Mouse (Mus musculus) midbrain, embryonic 15.5 days (tissue): ENCODE measurements at regions not wholly inside any gene's neighbourhood (a gene's known extent, or its start where the extent isn't known, plus 50 kb on each side); places are given as distances from the start of the nearest gene placed in this dataset.
A peak's percentile ranks its signal among the peaks of the same experiment; 100 is the strongest.
"Not testable (repeated sequence)": the region's sequence is repeated elsewhere in the genome, so short reads cannot be mapped to it uniquely, and the experiment has no call there.

Experiments
- ATAC-seq: fragments of 200-750 bp; cut with Nextera tagmentation; replicated peaks from 2 replicates; pipeline ENCODE4 v1.8.0; 2017; ENCODE audit warnings: moderate TSS enrichment
- H3K27ac ChIP-seq: fragments of 300-500 bp; sonication (generic); 2 replicates; pipeline ENCODE4 v1.5.1; 2015; ENCODE audit warnings: mild to moderate bottlenecking, inconsistent platforms
- H3K27me3 ChIP-seq: fragments of 300-500 bp; sonication (generic); replicated peaks from 2 replicates; pipeline ENCODE4 v1.6.1; 2015; ENCODE audit warnings: inconsistent platforms
- H3K36me3 ChIP-seq: fragments of 300-500 bp; sonication (generic); replicated peaks from 2 replicates; pipeline ENCODE4 v1.6.1; 2015; ENCODE audit warnings: inconsistent platforms
- H3K4me1 ChIP-seq: fragments of 300-500 bp; sonication (generic); 2 replicates; pipeline ENCODE4 v1.6.1; 2015; ENCODE audit warnings: inconsistent platforms
- H3K4me2 ChIP-seq: fragments of 300-500 bp; sonication (generic); 2 replicates; pipeline ENCODE4 v1.6.1; 2015; ENCODE audit warnings: inconsistent platforms, mild to moderate bottlenecking, moderate library complexity
- H3K4me3 ChIP-seq: fragments of 300-500 bp; sonication (generic); 2 replicates; pipeline ENCODE4 v1.5.1; 2015; ENCODE audit warnings: mild to moderate bottlenecking, inconsistent platforms
- H3K9ac ChIP-seq: fragments of 300-500 bp; sonication (generic); 2 replicates; pipeline ENCODE4 v1.6.1; 2015; ENCODE audit warnings: mild to moderate bottlenecking, inconsistent platforms
- H3K9me3 ChIP-seq: fragments of 300-500 bp; sonication (generic); 2 replicates; pipeline ENCODE4 v1.6.1; 2016; ENCODE audit warnings: inconsistent platforms
- WGBS: fragments of 180-500 bp; shearing (Covaris S2); methylation state at CpG from one replicate; pipeline ENCODE4 v1.1.7; 2015; ENCODE audit warnings: mixed read lengths; 5-methylcytosine and 5-hydroxymethylcytosine counted together

GRCm38 (mm10) chr17:79536549-79536948, 75.1 kb upstream of the Rmdn2 start:
- WGBS: 79% methylated on average over 4 of the region's 4 CpGs
- Histone ChIP-seq H3K27ac (no peak overlapping the region), H3K4me2 (no peak overlapping the region), H3K9me3 (no peaks in the 10 kb centered on the region), H3K9ac (no peak overlapping the region), H3K27me3 (no peaks in the 10 kb centered on the region), H3K36me3 (no peaks in the 10 kb centered on the region), H3K4me1 (no peaks in the 10 kb centered on the region), H3K4me3 (no peak overlapping the region)
- no peak for ATAC-seq

GRCm38 (mm10) chr17:79538789-79539188, 72.9 kb upstream of the Rmdn2 start:
- Histone ChIP-seq H3K36me3 (no peaks in the 10 kb centered on the region), H3K9ac (no peak overlapping the region), H3K9me3 (no peaks in the 10 kb centered on the region), H3K4me2 (no peak overlapping the region), H3K4me1 (no peaks in the 10 kb centered on the region), H3K27ac (no peak overlapping the region), H3K27me3 (no peaks in the 10 kb centered on the region), H3K4me3 (no peak overlapping the region)
- ATAC-seq: no peak
- 86% methylated on average over 4 of the region's 4 CpGs for whole genome bisulfite sequencing

- no peaks in the 10 kb centered on the region for H3K9me3 ChIP-seq
- no peak for ATAC-seq
- no peaks in the 10 kb centered on the region for H3K36me3 ChIP-seq
- no peak overlapping the region for H3K4me2 ChIP-seq
- H3K4me3 ChIP-seq: no peak overlapping the region
- H3K27me3 ChIP-seq: no peaks in the 10 kb centered on the region
- no peaks in the 10 kb centered on the region for H3K4me1 ChIP-seq
- H3K9ac ChIP-seq: no peak overlapping the region
- WGBS: 92% methylated on average over 1 of the region's 1 CpGs
- H3K27ac ChIP-seq: no peak overlapping the region
Observed at GRCm38 (mm10) chr17:79540038-79540437, 71.6 kb upstream of the Rmdn2 start.

GRCm38 (mm10) chr17:79540511-79540910, 71.2 kb upstream of the Rmdn2 start:
- Histone ChIP-seq H3K27ac (no peak overlapping the region), H3K4me2 (no peak overlapping the region), H3K9ac (no peak overlapping the region), H3K36me3 (no peaks in the 10 kb centered on the region), H3K27me3 (no peaks in the 10 kb centered on the region), H3K9me3 (no peaks in the 10 kb centered on the region), H3K4me1 (no peaks in the 10 kb centered on the region), H3K4me3 (no peak overlapping the region)
- no peak for ATAC-seq
- 91% methylated on average over 2 of the region's 2 CpGs for WGBS

GRCm38 (mm10) chr17:79543907-79544522, 67.6 kb upstream of the Rmdn2 start:
- 67% methylated on average over 7 of the region's 7 CpGs for WGBS

GRCm38 (mm10) chr17:79545878-79546277, 65.8 kb upstream of the Rmdn2 start:
- Histone ChIP-seq H3K27ac (no peak overlapping the region), H3K4me3 (no peak overlapping the region), H3K36me3 (no peaks in the 10 kb centered on the region), H3K4me2 (no peak overlapping the region), H3K4me1 (no peaks in the 10 kb centered on the region), H3K27me3 (no peaks in the 10 kb centered on the region), H3K9me3 (no peaks in the 10 kb centered on the region), H3K9ac (no peak overlapping the region)
- no peak for ATAC-seq
- 93% methylated on average over 2 of the region's 2 CpGs for WGBS

More at GRCm38 (mm10) chr17:79543907-79544522, 67.6 kb upstream of the Rmdn2 start:
- peak; percentile 65; the same call in 1 of the 2 replicates for ATAC-seq
- H3K4me1 ChIP-seq: no peaks in the 10 kb centered on the region
- no peak overlapping the region for H3K4me3 ChIP-seq
- no peak overlapping the region for H3K4me2 ChIP-seq
- no peak overlapping the region; the same call in 1 of the 2 replicates for H3K27ac ChIP-seq
- H3K27me3 ChIP-seq: no peaks in the 10 kb centered on the region
- no peaks in the 10 kb centered on the region for H3K9me3 ChIP-seq
- H3K9ac ChIP-seq: no peak overlapping the region
- H3K36me3 ChIP-seq: no peaks in the 10 kb centered on the region

- H3K4me1 ChIP-seq: no peaks in the 10 kb centered on the region
- H3K4me2 ChIP-seq: no peak overlapping the region
- no peak overlapping the region for H3K4me3 ChIP-seq
- H3K9ac ChIP-seq: no peak overlapping the region
- 61% methylated on average over 2 of the region's 2 CpGs for WGBS
- H3K27me3 ChIP-seq: no peaks in the 10 kb centered on the region
- no peaks in the 10 kb centered on the region for H3K9me3 ChIP-seq
- H3K27ac ChIP-seq: no peak overlapping the region
- H3K36me3 ChIP-seq: no peaks in the 10 kb centered on the region
- peak; percentile 63; the same call in 1 of the 2 replicates for ATAC-seq
Observed at GRCm38 (mm10) chr17:79547075-79547474, 64.6 kb upstream of the Rmdn2 start.

- H3K4me2 ChIP-seq: no peak overlapping the region
- no peak for ATAC-seq
Observed at GRCm38 (mm10) chr17:79547524-79547923, 64.1 kb upstream of the Rmdn2 start.

GRCm38 (mm10) chr17:79550409-79550808, 61.3 kb upstream of the Rmdn2 start:
- ATAC-seq: peak; percentile 70; the same call in 1 of the 2 replicates
- not testable (repeated sequence) for H3K27ac ChIP-seq, H3K4me2 ChIP-seq, H3K36me3 ChIP-seq, H3K4me1 ChIP-seq, H3K4me3 ChIP-seq, H3K9ac ChIP-seq, H3K27me3 ChIP-seq, H3K9me3 ChIP-seq
- WGBS: 55% methylated on average over 1 of the region's 1 CpGs

More at GRCm38 (mm10) chr17:79547524-79547923, 64.1 kb upstream of the Rmdn2 start:
- WGBS: 81% methylated on average over 3 of the region's 3 CpGs
- Histone ChIP-seq H3K27ac (no peak overlapping the region), H3K36me3 (no peaks in the 10 kb centered on the region), H3K9me3 (no peaks in the 10 kb centered on the region), H3K4me3 (no peak overlapping the region), H3K4me1 (no peaks in the 10 kb centered on the region), H3K27me3 (no peaks in the 10 kb centered on the region), H3K9ac (no peak overlapping the region)

GRCm38 (mm10) chr17:79553850-79554249, 57.8 kb upstream of the Rmdn2 start:
- 79% methylated on average over 2 of the region's 2 CpGs for WGBS
- no peak overlapping the region for H3K27ac ChIP-seq
- no peak for ATAC-seq

GRCm38 (mm10) chr17:79555593-79555992, 56.1 kb upstream of the Rmdn2 start:
- no peak overlapping the region for H3K27ac ChIP-seq
- H3K9me3 ChIP-seq: 0 out of 2 replicates have a peak, but pooled peaks cover 2% of the 10 kb centered on the region
- no peak overlapping the region for H3K4me2 ChIP-seq
- no peaks in the 10 kb centered on the region for H3K36me3 ChIP-seq
- WGBS: 76% methylated on average over 1 of the region's 1 CpGs
- H3K27me3 ChIP-seq: no peaks in the 10 kb centered on the region
- H3K4me1 ChIP-seq: no peaks in the 10 kb centered on the region
- H3K4me3 ChIP-seq: no peak overlapping the region
- no peak overlapping the region for H3K9ac ChIP-seq
- no peak for ATAC-seq

More at GRCm38 (mm10) chr17:79553850-79554249, 57.8 kb upstream of the Rmdn2 start:
- H3K4me2 ChIP-seq: no peak overlapping the region
- H3K36me3 ChIP-seq: no peaks in the 10 kb centered on the region
- H3K27me3 ChIP-seq: no peaks in the 10 kb centered on the region
- no peaks in the 10 kb centered on the region for H3K4me1 ChIP-seq
- 0 out of 2 replicates have a peak, but pooled peaks cover 2% of the 10 kb centered on the region for H3K9me3 ChIP-seq
- H3K4me3 ChIP-seq: no peak overlapping the region
- H3K9ac ChIP-seq: no peak overlapping the region
